ENCODE assay signal across 9 mouse cellular contexts in the genomic region with DNA sequence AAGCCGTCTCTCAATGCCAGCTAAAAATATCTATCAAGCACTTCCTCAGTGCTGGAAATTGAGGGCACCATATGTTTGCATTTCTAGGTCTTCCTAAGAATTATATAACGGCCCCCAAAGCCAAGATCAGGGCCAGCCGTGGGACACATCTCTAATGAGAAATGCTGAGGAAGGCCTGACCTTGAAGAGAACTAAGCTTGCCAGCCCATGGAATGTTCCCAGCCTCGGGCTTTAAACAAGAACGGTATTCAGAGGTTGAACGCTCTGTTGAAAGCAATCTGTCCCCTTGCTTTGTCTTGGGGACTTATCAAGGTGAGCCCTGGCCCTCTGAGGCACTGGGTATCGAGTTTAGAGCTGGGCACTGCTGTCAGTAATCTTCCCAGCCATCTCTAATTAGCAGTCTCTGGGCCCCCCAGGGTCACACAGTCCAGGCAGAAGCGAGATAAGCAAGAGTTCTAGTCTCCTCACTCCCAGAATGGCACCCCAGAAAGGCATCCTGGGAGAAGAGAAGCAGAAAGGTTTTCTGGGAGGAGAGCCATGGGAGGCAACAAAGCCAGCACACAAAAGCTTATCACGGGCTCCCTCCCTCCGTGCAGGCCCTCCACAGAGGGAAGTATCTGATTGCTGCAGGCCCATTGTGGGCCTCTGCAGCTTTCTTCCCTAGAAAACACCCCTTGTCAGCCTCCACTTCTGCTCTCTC. TPM values are rescaled to one million over a fixed set of nuclear protein-coding genes. Genes with fewer than 3 reads are reported as not detected.
DNase-seq lines count a peak whose midpoint lies in the region; ATAC-seq and TF ChIP-seq lines count a peak whose summit lies in the region.
"Had no signal": no experiment of that assay in that cellular context is flagged by ENCODE, and none has a peak within 500 bp of the region (broad histone marks: within the 10 kb centered on the region; RNA-seq: fewer than 3 reads in every experiment).

No protein-coding gene starts in this region.

- no peak for DNase-seq in heart, postnatal 25 days (ENCODE audit: low spot score)
- DNase-seq in G1E (ENCODE audit: low spot score), result peak; percentile 53
- DNase-seq in c-Kit-positive CD71-positive TER-119-negative erythroid progenitor cells, embryonic 14.5 days (ENCODE audit: low read depth), result peak; percentile 70
- DNase-seq in thymus, postnatal 10 days (ENCODE audit: low spot score in 2 of 2), result no peak
- DNase-seq in thymus, adult 2 months, result no peak
- no peak for DNase-seq in urinary bladder, postnatal 4 days (ENCODE audit: low spot score in 2 of 2)

- ATAC-seq in heart, embryonic 13.5 days (ENCODE audit: extremely low read depth, insufficient number of reproducible peaks, low FRiP score, low TSS enrichment), result no peak
- peak; percentile 79 for ATAC-seq in G1E (ENCODE audit: extremely low read depth, insufficient number of reproducible peaks, low FRiP score, poor library complexity, severe bottlenecking)
- peak; percentile 74 for ATAC-seq in intestine, embryonic 16.5 days

- no peaks in the 10 kb centered on the region for H3K27me3 ChIP-seq in heart, embryonic 13.5 days (replicated peaks)
- H3K27me3 ChIP-seq in G1E (ENCODE audit: insufficient read depth, low read length), result no peaks in the 10 kb centered on the region
- no peaks in the 10 kb centered on the region for H3K27me3 ChIP-seq in intestine, embryonic 16.5 days (replicated peaks; ENCODE audit: control insufficient read depth, insufficient read depth, low read length)
- H3K27me3 ChIP-seq in thymus, adult 2 months (ENCODE audit: control insufficient read depth, insufficient read depth, low read length), result no peaks in the 10 kb centered on the region

- WGBS in heart, embryonic 13.5 days, result 27% methylated on average over 10 of the region's 10 CpGs
- WGBS in intestine, embryonic 16.5 days, result 44% methylated on average over 10 of the region's 10 CpGs
- WGBS in thymus, adult 2 months, result 87% methylated on average over 10 of the region's 10 CpGs

- TF ChIP-seq POLR2A in thymus, adult 2 months (IDR thresholded peaks at IDR 0.05; ENCODE audit: control insufficient read depth, extremely low read depth, insufficient read depth, low read length, poor library complexity), result no peak

- no peaks in the 10 kb centered on the region for H3K9me3 ChIP-seq in heart, embryonic 13.5 days
- no peaks in the 10 kb centered on the region for H3K9me3 ChIP-seq in G1E (replicated peaks)
- H3K9me3 ChIP-seq in intestine, embryonic 16.5 days (ENCODE audit: control insufficient read depth, low read length), result no peaks in the 10 kb centered on the region

- intact Hi-C loops in heart, postnatal 25 days (cut with DNase I), result no loop called here

- no peak overlapping the region for H3K9ac ChIP-seq in heart, embryonic 13.5 days
- H3K9ac ChIP-seq in intestine, embryonic 16.5 days (ENCODE audit: low read depth, low read length), result no peak overlapping the region

- no peak overlapping the region for H3K4me2 ChIP-seq in heart, embryonic 13.5 days
- no peak overlapping the region for H3K4me2 ChIP-seq in intestine, embryonic 16.5 days (ENCODE audit: low read depth, low read length)

- peak overlapping the region; percentile 85 for H3K27ac ChIP-seq in heart, embryonic 13.5 days (replicated peaks)
- H3K27ac ChIP-seq in intestine, embryonic 16.5 days (ENCODE audit: low read length), result 0 out of 2 replicates have a peak overlapping the region, but pooled peaks have one; percentile 39
- no peak overlapping the region for H3K27ac ChIP-seq in thymus, adult 2 months (ENCODE audit: control insufficient read depth, insufficient read depth, low read length)

- H3K36me3 ChIP-seq in heart, embryonic 13.5 days, result no peaks in the 10 kb centered on the region
- H3K36me3 ChIP-seq in G1E (replicated peaks), result no peaks in the 10 kb centered on the region
- H3K36me3 ChIP-seq in intestine, embryonic 16.5 days (ENCODE audit: control insufficient read depth, insufficient read depth, low read length), result no peaks in the 10 kb centered on the region
- H3K36me3 ChIP-seq in thymus, adult 2 months (ENCODE audit: control insufficient read depth, insufficient read depth, low read length), result no peaks in the 10 kb centered on the region

- no peak overlapping the region for H3K4me3 ChIP-seq in heart, embryonic 13.5 days
- H3K4me3 ChIP-seq in G1E (ENCODE audit: low read depth, low read length), result no peak overlapping the region; the same call in 1 of the 2 replicates
- H3K4me3 ChIP-seq in intestine, embryonic 16.5 days (ENCODE audit: low read length), result no peak overlapping the region
- H3K4me3 ChIP-seq in thymus, adult 2 months (ENCODE audit: control insufficient read depth, insufficient read depth, low read length), result no peak overlapping the region
- H3K4me3 ChIP-seq: myocyte had no signal

- peaks cover 32% of the 10 kb centered on the region for H3K4me1 ChIP-seq in heart, embryonic 13.5 days
- H3K4me1 ChIP-seq in G1E (ENCODE audit: insufficient read depth, low read depth, low read length), result peaks cover 44% of the 10 kb centered on the region
- peaks cover 11% of the 10 kb centered on the region for H3K4me1 ChIP-seq in intestine, embryonic 16.5 days (ENCODE audit: control insufficient read depth, insufficient read depth, low read length)
- no peaks in the 10 kb centered on the region for H3K4me1 ChIP-seq in thymus, adult 2 months (replicated peaks; ENCODE audit: control insufficient read depth, insufficient read depth, low read length)

- TF ChIP-seq CTCF in G1E (IDR thresholded peaks at IDR 0.05; ENCODE audit: low read depth, low read length), result no peak
- no peak for TF ChIP-seq CTCF in thymus, adult 2 months (IDR thresholded peaks at IDR 0.05; ENCODE audit: borderline replicate concordance, control insufficient read depth, extremely low read depth, insufficient read depth, low read length, poor library complexity)

RNA-seq across cellular contexts. Expression of a gene that starts 41.8 kb away (rescaled TPM):
- 243 and 250 TPM in 2 replicates for polyA plus RNA-seq in heart, embryonic 13.5 days (2015; fragmentation: Nextera tagmentation; extraction: Ambion mirVana)
- total RNA-seq in heart, postnatal 25 days (2021), result 100 to 1,000 TPM; 660 to 766 TPM
- 49.3 and 50.5 TPM in 2 replicates for total RNA-seq in G1E (2014; fragmentation: Nextera tagmentation)
- 71.8 and 76.1 TPM in 2 replicates for total RNA-seq in G1E (2017)
- polyA plus RNA-seq in G1E (2012), result 187 and 225 TPM in 2 replicates
- polyA plus RNA-seq in intestine, embryonic 16.5 days (2015; fragmentation: Nextera tagmentation; extraction: Ambion mirVana), result 262 and 319 TPM in 2 replicates
- polyA plus RNA-seq in thymus, adult 2 months (2012; rRNA removed), result 273 and 288 TPM in 2 replicates

Comparison
In these comparisons a context has a peak if more than half of its experiments do, and no peak if none do; other contexts are left out.
1. DNase-seq: peak in G1E (single experiment) and c-Kit-positive CD71-positive TER-119-negative erythroid progenitor cells, embryonic 14.5 days (single experiment); none in heart, postnatal 25 days (single experiment), thymus, postnatal 10 days (0 of 2), thymus, adult 2 months (single experiment) and urinary bladder, postnatal 4 days (0 of 2).